In genomic region chr12:73727046-73727445, GRCm38 (mm10) we compare ENCODE assay signal across 30 mouse cellular contexts.
"Had no signal": no experiment of that assay in that cellular context is flagged by ENCODE, and none has a peak within 500 bp of the region (broad histone marks: within the 10 kb centered on the region; RNA-seq: fewer than 3 reads in every experiment).

No protein-coding gene starts in this region.

- H3K36me3 ChIP-seq: embryonic facial prominence, embryonic 10.5 days; embryonic facial prominence, embryonic 12.5 days; forebrain, embryonic 10.5 days; forebrain, embryonic 12.5 days; forebrain, embryonic 15.5 days had no signal

- H3K27ac ChIP-seq: embryonic facial prominence, embryonic 10.5 days; embryonic facial prominence, embryonic 12.5 days; embryonic facial prominence, embryonic 13.5 days; embryonic facial prominence, embryonic 15.5 days; forebrain, embryonic 10.5 days; forebrain, embryonic 12.5 days; forebrain, embryonic 13.5 days; forebrain, embryonic 15.5 days; gastrocnemius, adult 2 months; heart, adult 2 months had no signal

- H3K9me3 ChIP-seq: embryonic facial prominence, embryonic 15.5 days; forebrain, embryonic 10.5 days; forebrain, embryonic 12.5 days; forebrain, embryonic 13.5 days; forebrain, embryonic 15.5 days had no signal

- H3K4me1 ChIP-seq: forebrain, embryonic 15.5 days had no signal

- H3K4me3 ChIP-seq: embryonic facial prominence, embryonic 10.5 days; embryonic facial prominence, embryonic 12.5 days; embryonic facial prominence, embryonic 13.5 days; embryonic facial prominence, embryonic 15.5 days; erythroblast, embryonic 14.5 days; forebrain, embryonic 10.5 days; forebrain, embryonic 12.5 days; forebrain, embryonic 13.5 days; forebrain, embryonic 15.5 days; gastrocnemius, adult 2 months; heart, adult 2 months had no signal

- ATAC-seq: forebrain, embryonic 13.5 days; forebrain, embryonic 14.5 days; forebrain, embryonic 15.5 days; forebrain, embryonic 16.5 days; forebrain, postnatal 0 days had no signal

- H3K27me3 ChIP-seq: embryonic facial prominence, embryonic 12.5 days; embryonic facial prominence, embryonic 13.5 days; embryonic facial prominence, embryonic 15.5 days; forebrain, embryonic 13.5 days; forebrain, embryonic 15.5 days had no signal

- H3K4me2 ChIP-seq: embryonic facial prominence, embryonic 12.5 days; embryonic facial prominence, embryonic 13.5 days; embryonic facial prominence, embryonic 15.5 days; forebrain, embryonic 12.5 days; forebrain, embryonic 13.5 days; forebrain, embryonic 15.5 days had no signal

- H3K9ac ChIP-seq: embryonic facial prominence, embryonic 12.5 days; embryonic facial prominence, embryonic 13.5 days; embryonic facial prominence, embryonic 15.5 days; forebrain, embryonic 12.5 days; forebrain, embryonic 13.5 days; forebrain, embryonic 15.5 days; forebrain, postnatal 0 days had no signal

- DNase-seq: cerebellum, adult 18-20 months; cerebellum, adult 2 months; cerebellum, adult 8-10 months; cerebellum, adult 9-10 months; cerebellum, adult 9-11 months; cerebellum, postnatal 10 days; cerebellum, postnatal 14 days; cerebellum, postnatal 25 days; cerebellum, postnatal 36 days; embryo, embryonic 11 days; forebrain, postnatal 0 days; gastrocnemius, adult 2 months; gastrocnemius, postnatal 10 days; gastrocnemius, postnatal 14 days; gastrocnemius, postnatal 25 days; gastrocnemius, postnatal 36 days; heart, adult 11 months; heart, adult 18-20 months; heart, adult 2 months had no signal
